Mouse (Mus musculus) G1E (cell line): ENCODE results near the gene Fuca1.

Experiments used
- CTCF ChIP-seq: IDR thresholded peaks from 2 replicates; pipeline ENCODE4 v1.5.1; 2012; ENCODE audit warnings: low read depth, low read length, inconsistent platforms, mixed read lengths
- GATA1 ChIP-seq: IDR thresholded peaks from 2 replicates; pipeline ENCODE4 v1.6.1; 2012; ENCODE audit warnings: borderline replicate concordance, low read length, inconsistent platforms, mixed read lengths
- GATA2 ChIP-seq: IDR thresholded peaks from 2 replicates; pipeline ENCODE4 v1.6.1; 2012; ENCODE audit warnings: low read depth, low read length, inconsistent platforms, borderline replicate concordance
- POLR2AphosphoS5 ChIP-seq: IDR thresholded peaks from 2 replicates; pipeline ENCODE4 v1.6.1; 2012; ENCODE audit warnings: low read depth, low read length, inconsistent platforms; ENCODE audit not compliant: insufficient replicate concordance
- TAL1 ChIP-seq: conservative IDR thresholded peaks from 2 replicates; pipeline ENCODE4 v1.6.1; 2012; ENCODE audit warnings: low read depth, low read length, inconsistent platforms, mixed read lengths

- TF ChIP-seq TAL1 (no peak), CTCF (no peak), POLR2AphosphoS5 (no peak), GATA2 (no peak), GATA1 (no peak)
These were observed 65.2 kb downstream of the Fuca1 start for GRCm38 (mm10) chr4:135985769-135986168.
